ENCODE assay signal across 24 mouse cellular contexts in genomic region chr12:31604894-31605293, GRCm38 (mm10). TPM values are rescaled to one million over a fixed set of nuclear protein-coding genes. Genes with fewer than 3 reads are reported as not detected.
A peak's percentile ranks its signal among the peaks of the same experiment; 100 is the strongest.
DNase-seq lines count a peak whose midpoint lies in the region; ATAC-seq lines count a peak whose summit lies in the region.
"Had no signal": no experiment of that assay in that cellular context is flagged by ENCODE, and none has a peak within 500 bp of the region (broad histone marks: within the 10 kb centered on the region; RNA-seq: fewer than 3 reads in every experiment).

No protein-coding gene starts in this region.

- H3K9ac ChIP-seq in hindbrain, embryonic 11.5 days (ENCODE audit: low read depth, low read length), result no peak overlapping the region
- no peak overlapping the region for H3K9ac ChIP-seq in hindbrain, embryonic 12.5 days
- no peak overlapping the region for H3K9ac ChIP-seq in embryonic facial prominence, embryonic 11.5 days (replicated peaks; ENCODE audit: low read length)
- H3K9ac ChIP-seq: embryonic facial prominence, embryonic 13.5 days; heart, embryonic 15.5 days; intestine, embryonic 15.5 days; liver, embryonic 12.5 days; neural tube, embryonic 13.5 days had no signal

- no peak for ATAC-seq in hindbrain, embryonic 11.5 days (ENCODE audit: low FRiP score)
- no peak for ATAC-seq in hindbrain, embryonic 12.5 days (ENCODE audit: low FRiP score)
- no peak for ATAC-seq in embryonic facial prominence, embryonic 11.5 days (replicated peaks; ENCODE audit: insufficient number of reproducible peaks, low FRiP score, low TSS enrichment, low read depth)
- ATAC-seq: intestine, embryonic 15.5 days; liver, embryonic 12.5 days had no signal

- H3K36me3 ChIP-seq in hindbrain, embryonic 11.5 days (ENCODE audit: control insufficient read depth, insufficient read depth, low read length), result no peaks in the 10 kb centered on the region
- H3K36me3 ChIP-seq in hindbrain, embryonic 12.5 days, result no peaks in the 10 kb centered on the region
- no peaks in the 10 kb centered on the region for H3K36me3 ChIP-seq in embryonic facial prominence, embryonic 11.5 days (replicated peaks; ENCODE audit: control insufficient read depth, insufficient read depth, low read depth, low read length)
- H3K36me3 ChIP-seq: heart, embryonic 15.5 days; hindbrain, embryonic 10.5 days; intestine, embryonic 15.5 days; neural tube, embryonic 13.5 days had no signal

- DNase-seq in hindbrain, embryonic 11.5 days (ENCODE audit: low spot score), result peak; percentile 7
- DNase-seq in cerebellum, adult 18-20 months, result peak; percentile 8 to 20
- DNase-seq in cerebellum, postnatal 14 days, result peak; percentile 12 to 38
- DNase-seq in embryonic facial prominence, embryonic 11.5 days (ENCODE audit: low spot score), result peak; percentile 77
- DNase-seq in lung, postnatal 14 days, result no peak
- DNase-seq in lung, postnatal 4 days, result no peak
- DNase-seq in adrenal gland, postnatal 36 days, result no peak
- DNase-seq: B cell, adult 2 months; gastrocnemius, adult 2 months; heart, adult 18-20 months; kidney, adult 9 months; kidney, postnatal 36 days; lung, adult 2 months; lung, postnatal 36 days; thymus, postnatal 25 days had no signal

- H3K27me3 ChIP-seq in hindbrain, embryonic 11.5 days (ENCODE audit: control insufficient read depth, insufficient read depth, low read length), result no peaks in the 10 kb centered on the region
- H3K27me3 ChIP-seq in hindbrain, embryonic 12.5 days, result no peaks in the 10 kb centered on the region
- H3K27me3 ChIP-seq in embryonic facial prominence, embryonic 11.5 days (ENCODE audit: control insufficient read depth, insufficient read depth, low read length), result no peaks in the 10 kb centered on the region
- H3K27me3 ChIP-seq: embryonic facial prominence, embryonic 13.5 days; heart, embryonic 15.5 days; intestine, embryonic 15.5 days; liver, embryonic 12.5 days; neural tube, embryonic 13.5 days had no signal

- WGBS in hindbrain, embryonic 11.5 days, result 75% methylated on average over 3 of the region's 3 CpGs
- 69% methylated on average over 3 of the region's 3 CpGs for WGBS in hindbrain, embryonic 12.5 days
- 58% methylated on average over 3 of the region's 3 CpGs for WGBS in embryonic facial prominence, embryonic 11.5 days

- no peaks in the 10 kb centered on the region for H3K9me3 ChIP-seq in hindbrain, embryonic 11.5 days (ENCODE audit: control insufficient read depth, low read length)
- H3K9me3 ChIP-seq in hindbrain, embryonic 12.5 days (replicated peaks), result no peaks in the 10 kb centered on the region
- H3K9me3 ChIP-seq in embryonic facial prominence, embryonic 11.5 days (replicated peaks; ENCODE audit: control insufficient read depth, low read length), result no peaks in the 10 kb centered on the region
- H3K9me3 ChIP-seq: embryonic facial prominence, embryonic 13.5 days; heart, embryonic 15.5 days; hindbrain, embryonic 10.5 days; intestine, embryonic 15.5 days; liver, embryonic 12.5 days; neural tube, embryonic 13.5 days had no signal

- H3K27ac ChIP-seq in hindbrain, embryonic 11.5 days (ENCODE audit: low read depth, low read length), result no peak overlapping the region
- no peak overlapping the region for H3K27ac ChIP-seq in hindbrain, embryonic 12.5 days
- no peak overlapping the region for H3K27ac ChIP-seq in embryonic facial prominence, embryonic 11.5 days (replicated peaks; ENCODE audit: low read depth, low read length)
- H3K27ac ChIP-seq: embryonic facial prominence, embryonic 13.5 days; gastrocnemius, adult 2 months; heart, embryonic 15.5 days; hindbrain, embryonic 10.5 days; intestine, embryonic 15.5 days; left cerebral cortex, adult 2 months; liver, embryonic 12.5 days; neural tube, embryonic 13.5 days had no signal

- no peaks in the 10 kb centered on the region for H3K4me1 ChIP-seq in hindbrain, embryonic 11.5 days (replicated peaks; ENCODE audit: control insufficient read depth, insufficient read depth, low read length)
- H3K4me1 ChIP-seq in hindbrain, embryonic 12.5 days, result no peaks in the 10 kb centered on the region
- H3K4me1 ChIP-seq in embryonic facial prominence, embryonic 11.5 days (ENCODE audit: control insufficient read depth, insufficient read depth, low read length), result no peaks in the 10 kb centered on the region
- H3K4me1 ChIP-seq: embryonic facial prominence, embryonic 13.5 days; heart, embryonic 15.5 days; intestine, embryonic 15.5 days; neural tube, embryonic 13.5 days had no signal

- no peak overlapping the region for H3K4me2 ChIP-seq in hindbrain, embryonic 11.5 days (replicated peaks; ENCODE audit: low read depth, low read length)
- no peak overlapping the region for H3K4me2 ChIP-seq in hindbrain, embryonic 12.5 days (replicated peaks)
- no peak overlapping the region for H3K4me2 ChIP-seq in embryonic facial prominence, embryonic 11.5 days (ENCODE audit: low read depth, low read length)
- H3K4me2 ChIP-seq: embryonic facial prominence, embryonic 13.5 days; heart, embryonic 15.5 days; intestine, embryonic 15.5 days; liver, embryonic 12.5 days; midbrain, embryonic 11.5 days; neural tube, embryonic 13.5 days had no signal

- H3K4me3 ChIP-seq in hindbrain, embryonic 11.5 days (ENCODE audit: low read depth, low read length), result no peak overlapping the region
- H3K4me3 ChIP-seq in hindbrain, embryonic 12.5 days, result no peak overlapping the region
- no peak overlapping the region for H3K4me3 ChIP-seq in embryonic facial prominence, embryonic 11.5 days (ENCODE audit: low read depth, low read length)
- H3K4me3 ChIP-seq: embryonic facial prominence, embryonic 13.5 days; gastrocnemius, adult 2 months; heart, embryonic 15.5 days; hindbrain, embryonic 10.5 days; intestine, embryonic 15.5 days; left cerebral cortex, adult 2 months; liver, embryonic 12.5 days; neural tube, embryonic 13.5 days had no signal

RNA-seq across cellular contexts. Expression of gene Bcap29, which starts 29.6 kb away (rescaled TPM):
- 27.3 and 30.6 TPM in 2 replicates for polyA plus RNA-seq in hindbrain, embryonic 11.5 days (2014; fragmentation: Nextera tagmentation; extraction: Ambion mirVana)
- polyA plus RNA-seq in hindbrain, embryonic 12.5 days (2016; fragmentation: Nextera tagmentation; extraction: Ambion mirVana), result 29.7 and 34.4 TPM in 2 replicates
- polyA plus RNA-seq in embryonic facial prominence, embryonic 11.5 days (2014; fragmentation: Nextera tagmentation; extraction: Ambion mirVana), result 34.6 and 38.4 TPM in 2 replicates
- total RNA-seq in adrenal gland, postnatal 36 days (2021), result 10 to 100 TPM; 17.9 to 27.4 TPM

RNA-seq across cellular contexts. Expression of gene Slc26a4, which starts 45.1 kb away (rescaled TPM):
- polyA plus RNA-seq in hindbrain, embryonic 11.5 days (2014; fragmentation: Nextera tagmentation; extraction: Ambion mirVana), result 0.07 TPM in 1 of 2 replicates, not detected in the other
- 0.25 and 0.44 TPM in 2 replicates for polyA plus RNA-seq in hindbrain, embryonic 12.5 days (2016; fragmentation: Nextera tagmentation; extraction: Ambion mirVana)
- polyA plus RNA-seq in embryonic facial prominence, embryonic 11.5 days (2014; fragmentation: Nextera tagmentation; extraction: Ambion mirVana), result not detected in 2 replicates
- total RNA-seq in adrenal gland, postnatal 36 days (2021), result 1 to 10 TPM; 4.0 to 4.5 TPM
- total RNA-seq: gastrocnemius, adult 2 months; heart, adult 18-20 months had no signal
- polyA plus RNA-seq: embryonic facial prominence, embryonic 13.5 days; liver, embryonic 12.5 days; midbrain, embryonic 11.5 days had no signal

RNA-seq across cellular contexts. Expression of gene Dus4l, which starts 49.7 kb away (rescaled TPM):
- 9.3 and 13.2 TPM in 2 replicates for polyA plus RNA-seq in hindbrain, embryonic 11.5 days (2014; fragmentation: Nextera tagmentation; extraction: Ambion mirVana)
- polyA plus RNA-seq in hindbrain, embryonic 12.5 days (2016; fragmentation: Nextera tagmentation; extraction: Ambion mirVana), result 7.2 and 9.1 TPM in 2 replicates
- 9.0 and 10.3 TPM in 2 replicates for polyA plus RNA-seq in embryonic facial prominence, embryonic 11.5 days (2014; fragmentation: Nextera tagmentation; extraction: Ambion mirVana)
- total RNA-seq in adrenal gland, postnatal 36 days (2021), result 1 to 10 TPM; 7.3 to 9.2 TPM

RNA-seq across cellular contexts. Expression of gene Cog5, which starts 49.8 kb away (rescaled TPM):
- 41.1 TPM in 2 replicates for polyA plus RNA-seq in hindbrain, embryonic 11.5 days (2014; fragmentation: Nextera tagmentation; extraction: Ambion mirVana)
- polyA plus RNA-seq in hindbrain, embryonic 12.5 days (2016; fragmentation: Nextera tagmentation; extraction: Ambion mirVana), result 38.1 and 39.7 TPM in 2 replicates
- polyA plus RNA-seq in embryonic facial prominence, embryonic 11.5 days (2014; fragmentation: Nextera tagmentation; extraction: Ambion mirVana), result 36.8 and 39.6 TPM in 2 replicates
- total RNA-seq in adrenal gland, postnatal 36 days (2021), result 10 to 100 TPM; 35.5 to 44.6 TPM

Comparison
In these comparisons a context has a peak if more than half of its experiments do, and no peak if none do; other contexts are left out.
1. DNase-seq: peak in hindbrain, embryonic 11.5 days (single experiment), cerebellum, adult 18-20 months (2 of 2), cerebellum, postnatal 14 days (2 of 2) and embryonic facial prominence, embryonic 11.5 days (single experiment); none in lung, postnatal 14 days (single experiment), lung, postnatal 4 days (0 of 2) and adrenal gland, postnatal 36 days (0 of 2).